Mouse (Mus musculus) heart, adult 2 months (tissue): ENCODE measurements around the gene Gpr27.

Experiments used
- CTCF ChIP-seq: fragments of 200-600 bp; IDR thresholded peaks from 2 replicates; pipeline ENCODE4 v1.8.1; 2022; ENCODE audit warnings: antibody characterized with exemption, mild to moderate bottlenecking, moderate library complexity
- EP300 ChIP-seq: fragments of 200-500 bp; IDR thresholded peaks from 2 replicates; pipeline ENCODE4 v1.6.1; 2011; ENCODE audit warnings: low read depth, low read length, control low read depth; ENCODE audit not compliant: insufficient read depth
- POLR2A ChIP-seq: fragments of 200-500 bp; IDR thresholded peaks from 2 replicates; pipeline ENCODE4 v1.6.1; 2011; ENCODE audit warnings: mild to moderate bottlenecking, low read depth, low read length, control low read depth; ENCODE audit not compliant: insufficient read depth

DNA sequence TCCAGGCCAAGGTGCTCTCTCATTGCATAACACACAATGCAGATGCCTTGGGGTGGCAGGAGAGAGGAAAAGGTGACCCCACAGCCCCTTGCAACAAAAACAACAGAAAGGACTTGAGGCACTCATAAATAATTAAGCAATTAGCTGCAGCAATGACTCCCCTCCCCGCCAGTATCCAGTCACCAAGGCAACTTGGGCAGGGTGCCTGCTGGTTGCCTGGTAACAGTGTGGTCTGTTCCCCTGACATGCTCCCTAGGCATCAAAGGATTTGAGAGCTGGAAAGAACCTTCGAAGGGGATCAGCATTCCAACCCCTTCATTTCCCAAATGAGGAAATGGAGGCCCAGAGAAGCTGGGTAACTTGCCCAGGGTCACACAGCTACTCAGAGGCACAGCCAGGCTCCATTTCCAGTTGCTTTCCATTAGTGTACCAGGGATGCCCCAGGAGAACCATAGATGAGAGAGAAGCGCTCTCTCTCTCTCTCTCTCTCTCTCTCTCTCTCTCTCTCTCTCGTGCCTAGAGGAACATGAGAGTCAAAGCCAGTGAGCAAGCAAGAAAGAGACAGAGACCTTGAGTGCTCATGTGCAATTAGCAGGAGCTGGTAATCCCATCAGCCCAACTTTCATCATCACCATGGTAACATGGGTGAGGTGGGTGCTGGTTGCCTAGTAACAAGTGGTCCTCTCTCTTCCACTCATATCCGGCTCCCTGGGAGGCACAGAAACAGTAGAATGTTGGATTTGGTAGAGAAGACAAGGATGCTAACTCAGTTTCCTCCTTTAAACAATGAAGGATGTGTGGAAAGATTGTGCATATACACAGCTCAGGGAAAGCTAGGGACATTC is 22.8 kb upstream of the Gpr27 start:
- TF ChIP-seq CTCF (no peak), POLR2A (no peak), EP300 (no peak)
